Mouse (Mus musculus) right cerebral cortex, postnatal 14 days (tissue): ENCODE results near the gene Gprin1.
A peak's percentile ranks its signal among the peaks of the same experiment; 100 is the strongest.
"Not testable (repeated sequence)": the region's sequence is repeated elsewhere in the genome, so short reads cannot be mapped to it uniquely, and the experiment has no call there.

Source experiments
- DNase-seq: peaks from one replicate; pipeline ENCODE4 v3.0.0; 2022

The Gprin1 gene

GRCm38 (mm10) chr13:54749864-54750411, at the start of gene Gprin1:
TSS of gene Gprin1 (minus strand) at chr13:54749874.
- DNase-seq: no peak

GRCm38 (mm10) chr13:54798740-54799139, 49.1 kb upstream of the Gprin1 start:
- DNase-seq: peak; percentile 60

GRCm38 (mm10) chr13:54797861-54798643, 48.4 kb upstream of the Gprin1 start:
- no peak for DNase-seq

GRCm38 (mm10) chr13:54797356-54797755, 47.7 kb upstream of the Gprin1 start:
- DNase-seq: no peak

- no peak for DNase-seq
These were observed 45.2 kb upstream of the Gprin1 start for GRCm38 (mm10) chr13:54794843-54795242.

GRCm38 (mm10) chr13:54794002-54794577, 44.4 kb upstream of the Gprin1 start:
- peak; percentile 65 for DNase-seq

GRCm38 (mm10) chr13:54792259-54793230, 42.9 kb upstream of the Gprin1 start:
- DNase-seq: peak; percentile 52

- DNase-seq: peak; percentile 58
These were observed 40.1 kb upstream of the Gprin1 start for GRCm38 (mm10) chr13:54789561-54790397.

GRCm38 (mm10) chr13:54788740-54789560, 39.3 kb upstream of the Gprin1 start, which contains the start of gene Tspan17:
TSS of gene Tspan17 (plus strand) at chr13:54789377.
- peak; percentile 92 for DNase-seq

- not testable (repeated sequence) for DNase-seq
These were observed 37.9 kb upstream of the Gprin1 start for GRCm38 (mm10) chr13:54787591-54787990.

GRCm38 (mm10) chr13:54783698-54784097, 34.0 kb upstream of the Gprin1 start, which contains the start of gene Eif4e1b:
TSS of gene Eif4e1b (plus strand) at chr13:54783998.
- DNase-seq: no peak

- no peak for DNase-seq
These were observed 33.6 kb upstream of the Gprin1 start for GRCm38 (mm10) chr13:54783235-54783634.

- DNase-seq: no peak
These were observed 31.4 kb upstream of the Gprin1 start for GRCm38 (mm10) chr13:54781086-54781485.

GRCm38 (mm10) chr13:54780592-54780991, 30.9 kb upstream of the Gprin1 start:
- DNase-seq: peak; percentile 61

GRCm38 (mm10) chr13:54767012-54767411, 17.3 kb upstream of the Gprin1 start:
- no peak for DNase-seq

GRCm38 (mm10) chr13:54766192-54766768, 16.6 kb upstream of the Gprin1 start, which contains the start of gene Sncb:
TSS of gene Sncb (minus strand) at chr13:54766595.
- peak; percentile 87 for DNase-seq

GRCm38 (mm10) chr13:54765281-54766191, 15.9 kb upstream of the Gprin1 start:
- DNase-seq: no peak

- DNase-seq: no peak
These were observed 11.2 kb upstream of the Gprin1 start for GRCm38 (mm10) chr13:54760906-54761305.

- peak; percentile 77 for DNase-seq
These were observed 10.6 kb upstream of the Gprin1 start for GRCm38 (mm10) chr13:54760164-54760795.
